Mouse (Mus musculus) midbrain, embryonic 14.5 days (tissue): ENCODE data around the gene Xlr5a. TPM values are rescaled to one million over a fixed set of nuclear protein-coding genes. Genes with fewer than 3 reads are reported as not detected.

Experiments
- polyA plus RNA-seq: library from polyadenylated mRNA; unstranded; fragments of >200 nt; fragmentation: Nextera tagmentation; extraction: Ambion mirVana; gene quantifications from 2 replicates; pipeline ENCODE4 v1.2.1, GENCODE M21; 2014

Gene Xlr5a
- polyA plus RNA-seq, 1 experiment from 2014 or later: not detected

Other genes starting within 250 kb of the Xlr5a start
- gene Pnma3, start 228.2 kb downstream of the Xlr5a start, polyA plus RNA-seq: 1.8 and 2.1 TPM in 2 replicates
- 0.62 TPM in 1 of 2 replicates, not detected in the other for gene Xlr4a, start 210.5 kb downstream of the Xlr5a start, polyA plus RNA-seq
- 2.9 and 4.7 TPM in 2 replicates for gene Xlr3a, start 195.9 kb downstream of the Xlr5a start, polyA plus RNA-seq
- gene Gm14685, start 175.9 kb downstream of the Xlr5a start, polyA plus RNA-seq: 0.61 and 1.5 TPM in 2 replicates
- gene Xlr5b, start 144.2 kb downstream of the Xlr5a start, polyA plus RNA-seq: not detected in 2 replicates
- 0.72 and 0.86 TPM in 2 replicates for gene DXBay18, start 143.5 kb downstream of the Xlr5a start, polyA plus RNA-seq
- gene Spin2d, start 116.0 kb downstream of the Xlr5a start, polyA plus RNA-seq: not detected in 2 replicates
- 7.7 and 16.2 TPM in 2 replicates for gene Xlr3b, start 100.8 kb downstream of the Xlr5a start, polyA plus RNA-seq
- 0.38 TPM in 1 of 2 replicates, not detected in the other for gene Xlr4b, start 78.6 kb downstream of the Xlr5a start, polyA plus RNA-seq
- 30.3 and 34.9 TPM in 2 replicates for gene F8a, start 64.7 kb downstream of the Xlr5a start, polyA plus RNA-seq
- 0.28 TPM in 1 of 2 replicates, not detected in the other for gene Xlr4c, start 49.8 kb downstream of the Xlr5a start, polyA plus RNA-seq
- gene Xlr3c, start 27.6 kb downstream of the Xlr5a start, polyA plus RNA-seq: 0.19 and 0.25 TPM in 2 replicates
- gene Xlr5c, start within 50 bp of the Xlr5a start, polyA plus RNA-seq: not detected in 2 replicates
- not detected in 2 replicates for gene Gm45015, start 43.9 kb upstream of the Xlr5a start, polyA plus RNA-seq
- 12.3 and 13.5 TPM in 2 replicates for gene Zfp275, start 49.6 kb upstream of the Xlr5a start, polyA plus RNA-seq
- not detected in 2 replicates for gene Gm18336, start 105.8 kb upstream of the Xlr5a start, polyA plus RNA-seq
- gene Zfp92, start 118.1 kb upstream of the Xlr5a start, polyA plus RNA-seq: 0.65 and 0.87 TPM in 2 replicates
- gene Trex2, start 142.4 kb upstream of the Xlr5a start, polyA plus RNA-seq: not detected in 2 replicates
- 67.1 and 69.1 TPM in 2 replicates for gene Haus7, start 166.1 kb upstream of the Xlr5a start, polyA plus RNA-seq
- gene Bgn, start 190.6 kb upstream of the Xlr5a start, polyA plus RNA-seq: 9.2 and 30.6 TPM in 2 replicates
- 4.9 and 5.0 TPM in 2 replicates for gene Atp2b3, start 210.1 kb upstream of the Xlr5a start, polyA plus RNA-seq